Mouse (Mus musculus): ENCODE measurements around the gene Pmm2. TPM values are rescaled to one million over a fixed set of nuclear protein-coding genes. Genes with fewer than 3 reads are reported as not detected.

The Pmm2 gene
- 10 to 100 TPM; 36.5 to 39.0 TPM for total RNA-seq (2021)

DNA sequence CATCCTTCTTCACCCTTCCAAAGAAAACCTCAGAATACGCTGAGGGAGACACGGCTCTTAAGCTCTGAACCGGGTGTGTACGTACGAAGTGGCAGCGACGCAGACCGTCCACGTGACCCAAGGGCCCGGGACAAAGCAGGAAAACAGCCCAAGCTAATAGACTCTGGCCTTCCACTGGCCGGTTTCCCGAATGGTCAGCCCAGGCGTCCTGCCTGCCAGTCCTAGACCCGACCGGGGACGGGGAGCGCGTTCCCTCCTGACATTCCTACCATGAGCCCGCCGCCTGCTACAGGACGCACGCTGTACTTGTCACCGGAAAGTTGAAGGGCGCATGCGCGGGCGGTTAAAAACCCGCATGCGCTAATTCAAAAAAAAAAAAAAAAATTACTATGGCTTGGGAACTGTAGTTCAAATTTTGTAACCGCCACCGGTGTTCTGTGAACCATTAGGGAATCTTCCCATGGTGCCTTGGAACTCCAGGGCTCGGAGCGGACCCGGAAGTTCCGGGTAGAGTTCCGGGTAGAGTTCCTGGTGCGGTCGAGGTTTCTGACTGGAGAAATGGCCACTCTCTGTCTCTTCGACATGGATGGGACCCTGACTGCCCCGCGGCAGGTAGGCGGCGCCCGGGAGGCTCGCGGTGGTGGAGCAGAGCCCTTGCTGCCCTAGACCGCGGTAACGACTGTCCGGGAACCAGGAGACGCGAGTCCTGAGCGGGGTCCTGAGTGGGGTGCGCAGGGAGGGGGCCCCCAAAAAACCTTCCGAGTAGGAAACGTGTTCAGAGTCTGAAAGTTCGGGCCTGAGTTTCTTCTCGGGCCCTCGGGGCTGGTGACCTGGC is at the start of gene Pmm2, which contains the start of gene Tmem186:
TSS of gene Pmm2 (plus strand) at position 458 of the 835 bp plus-strand sequence.
TSS of gene Tmem186 (minus strand) at position 496 of the 835 bp plus-strand sequence.
- DNase-seq = peak; percentile 85

DNA sequence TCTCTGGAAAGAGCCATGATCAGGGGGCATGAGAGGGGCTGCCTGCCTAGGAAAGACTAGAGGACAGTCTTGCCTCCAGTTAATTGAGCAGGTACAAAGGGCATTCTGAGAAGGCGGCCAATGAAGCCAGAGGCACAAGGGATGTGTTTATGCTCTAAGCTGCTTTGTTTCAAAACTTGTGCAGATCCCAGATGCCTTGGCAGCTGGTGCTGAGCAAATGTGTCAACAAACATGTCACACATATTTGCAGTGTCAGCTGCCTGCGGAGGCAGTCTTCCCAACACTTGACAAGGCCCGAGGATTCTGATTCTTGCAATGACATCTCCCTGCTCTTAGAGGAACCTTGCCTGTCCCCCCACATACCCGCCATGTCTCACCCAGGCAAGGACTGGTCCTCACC is 42.1 kb upstream of the Pmm2 start:
- peak; percentile 14 for DNase-seq

DNA sequence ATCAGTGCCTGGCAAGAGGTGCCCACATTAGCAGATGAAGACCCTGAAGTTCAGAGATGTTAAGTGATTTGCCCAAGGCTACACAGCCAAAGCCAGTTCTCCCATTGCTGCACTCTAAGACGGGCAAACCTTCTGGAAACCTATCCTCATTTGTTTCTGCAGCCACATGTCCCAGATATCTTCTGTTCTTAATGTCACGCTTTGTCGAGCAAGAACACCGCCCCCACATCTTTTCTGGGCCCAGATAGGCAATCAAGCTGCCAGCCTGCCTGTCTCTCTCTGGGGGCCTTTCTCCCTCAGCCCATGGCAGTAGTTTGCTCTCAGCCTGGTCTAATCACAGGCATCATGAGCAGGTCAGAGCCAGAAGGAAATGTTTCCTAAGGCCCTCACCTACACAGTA is 41.1 kb upstream of the Pmm2 start:
- no peak for DNase-seq

DNA sequence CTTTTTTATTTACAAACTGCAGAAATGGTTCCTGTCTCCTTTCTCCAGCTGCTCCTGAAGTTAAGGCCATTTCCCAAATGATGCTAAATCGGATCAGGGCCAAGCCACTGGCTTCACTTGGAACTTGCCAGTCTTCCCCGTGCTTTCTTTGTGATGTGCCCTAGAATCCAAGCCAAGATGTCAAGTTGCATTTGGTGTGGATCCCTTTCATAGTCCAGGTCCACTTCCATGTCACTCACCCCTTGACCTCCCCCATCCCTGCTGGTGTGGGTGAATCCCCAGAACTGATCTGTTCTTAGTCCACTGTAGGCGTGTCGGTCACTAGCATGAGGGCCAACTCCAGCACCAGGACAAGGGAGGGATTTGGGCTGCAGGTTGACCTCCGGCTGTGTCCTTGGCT is 40.0 kb upstream of the Pmm2 start:
- no peak for DNase-seq

DNA sequence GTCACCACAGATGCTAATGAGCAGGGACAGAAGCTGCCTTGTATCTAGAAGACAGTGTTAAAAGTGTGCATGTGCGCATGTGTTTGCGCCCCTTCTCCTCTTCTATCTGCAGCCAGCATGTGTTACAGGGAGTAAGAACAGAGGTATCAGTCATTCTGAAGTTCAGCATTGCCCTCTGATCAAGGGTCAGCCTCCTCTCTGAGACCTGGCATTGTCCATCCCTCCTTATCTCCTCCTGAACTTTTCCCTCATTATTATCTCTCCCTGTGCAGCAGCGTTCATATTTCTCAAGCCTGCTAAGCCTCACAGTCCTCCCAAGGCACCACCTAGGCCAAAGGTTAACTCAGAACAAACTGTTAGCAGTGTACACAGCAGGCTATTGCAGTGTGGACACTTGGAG is 33.7 kb upstream of the Pmm2 start:
- no peak for DNase-seq

DNA sequence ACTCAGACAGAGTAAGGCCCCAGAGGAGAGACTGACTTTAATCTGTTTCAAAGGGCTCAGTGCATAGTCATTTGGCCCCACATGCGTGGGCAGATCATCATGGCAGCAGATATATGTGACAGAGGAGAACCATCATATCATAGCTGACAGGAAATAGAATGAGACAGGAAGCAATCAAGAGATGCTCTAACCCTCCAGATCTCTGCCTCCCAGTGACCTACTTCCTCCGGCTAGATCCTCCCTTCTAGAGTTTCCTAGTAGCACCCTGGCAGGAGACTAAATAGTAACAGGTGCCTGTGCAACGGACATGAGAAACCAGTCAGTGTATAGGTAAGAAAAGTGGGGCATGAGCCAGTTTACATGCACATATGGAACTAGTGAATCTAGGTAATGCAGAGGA is 27.1 kb upstream of the Pmm2 start:
- DNase-seq = no peak

DNA sequence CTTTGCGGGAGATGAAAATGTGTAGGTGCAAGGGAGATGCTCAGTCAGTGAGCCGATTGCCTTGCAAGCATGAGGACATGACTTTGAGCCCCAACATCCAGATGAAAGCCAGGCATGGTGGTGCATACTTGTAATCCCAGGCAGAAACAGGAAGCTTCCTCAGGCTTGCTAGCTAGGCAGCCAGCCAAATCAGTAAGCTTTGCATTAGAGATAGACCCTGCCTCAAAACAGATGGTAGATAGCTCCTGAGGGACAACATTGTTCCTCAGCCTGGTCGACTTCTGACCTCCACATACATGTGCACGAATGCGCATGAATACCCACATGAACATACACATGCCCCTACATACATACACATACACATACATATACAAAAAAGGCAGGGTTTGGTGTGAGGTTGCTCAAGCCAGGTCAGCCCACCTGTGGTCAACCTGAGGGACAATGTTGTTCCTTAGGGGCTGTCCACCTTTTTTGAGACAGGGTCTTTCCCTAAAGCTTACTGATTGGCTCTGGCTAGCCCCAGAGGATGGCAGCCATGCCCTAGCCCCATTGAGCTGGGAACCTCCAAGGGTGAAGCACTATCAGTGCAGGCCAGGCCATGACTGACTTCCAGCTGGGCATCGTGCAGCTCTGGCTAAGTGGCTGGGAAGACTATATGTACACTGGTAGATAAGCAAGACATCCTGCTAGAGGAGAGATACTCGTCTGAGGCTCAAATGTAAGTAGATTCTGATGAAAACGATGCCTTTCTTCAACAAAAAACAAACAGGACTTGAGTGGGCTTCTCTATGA is 25.1 kb upstream of the Pmm2 start:
- DNase-seq = no peak

DNA sequence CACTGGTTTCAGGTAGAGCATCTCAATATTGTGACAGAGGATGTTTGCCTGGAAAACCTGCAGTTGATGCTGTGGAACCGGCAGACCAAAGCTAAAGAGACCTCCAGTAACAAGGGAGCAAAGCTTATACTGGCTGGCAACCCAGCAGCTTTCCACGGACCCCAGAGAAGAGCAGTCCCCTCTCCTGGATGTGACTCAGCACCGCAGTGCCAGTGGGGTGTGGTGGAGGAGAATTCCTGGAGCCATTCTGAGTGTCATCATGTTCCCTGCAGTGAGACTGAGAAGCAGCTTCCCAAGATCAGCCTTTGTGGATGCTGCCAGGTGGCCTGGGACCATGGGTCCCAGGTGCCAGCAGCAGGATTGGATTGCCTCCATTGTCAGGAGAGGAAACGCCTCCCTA is 24.4 kb upstream of the Pmm2 start:
- no peak for DNase-seq

DNA sequence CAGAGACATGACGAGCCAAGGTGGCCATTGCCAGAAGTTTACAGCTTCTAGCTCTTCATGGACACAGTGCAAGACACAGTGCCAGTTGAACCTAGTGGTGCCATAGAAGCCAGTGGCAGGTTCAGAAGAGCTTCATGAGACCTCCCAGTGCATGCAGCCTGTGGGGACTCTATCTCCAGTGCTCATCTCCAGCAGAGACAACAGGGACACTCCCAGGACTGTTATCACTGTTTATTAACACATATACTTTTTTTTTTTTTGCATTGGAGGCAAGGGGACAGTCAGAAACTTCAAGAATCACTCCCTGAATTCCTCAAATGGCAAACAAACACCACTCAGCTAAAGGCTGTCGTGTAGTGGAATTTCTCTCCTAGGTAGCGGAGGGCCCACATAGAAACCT is 24.0 kb upstream of the Pmm2 start:
- no peak for DNase-seq

DNA sequence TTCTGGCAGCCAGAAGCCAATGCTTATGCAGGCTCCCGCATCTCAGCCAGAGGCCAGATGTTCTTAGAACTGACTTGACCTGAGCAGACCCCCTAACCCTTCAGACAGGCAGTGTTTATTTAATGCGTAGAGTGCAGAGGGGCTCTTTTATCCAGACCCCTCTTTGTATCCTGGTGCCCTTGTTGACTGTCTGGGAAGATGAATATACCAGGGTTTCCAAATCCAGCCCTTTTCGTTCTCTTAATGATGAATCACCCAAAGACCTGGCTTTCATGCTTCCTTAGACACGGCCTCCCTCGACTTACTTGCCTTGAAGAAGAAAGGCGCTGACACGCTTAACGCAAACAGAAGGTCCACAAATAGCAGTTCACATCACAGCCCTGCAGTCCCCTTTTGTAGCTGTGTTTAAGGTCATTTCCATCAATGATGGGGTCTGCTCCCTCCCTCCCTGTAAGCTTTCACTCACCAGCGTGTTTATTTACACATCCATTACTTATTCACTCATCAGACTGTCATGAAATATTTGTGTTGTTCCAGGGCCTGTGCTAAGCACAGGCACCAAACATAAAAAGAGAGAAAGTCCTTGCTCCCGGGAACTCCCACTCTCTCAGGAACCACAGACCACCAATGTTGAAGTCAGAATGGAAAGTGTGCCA is 17.7 kb upstream of the Pmm2 start:
- no peak for DNase-seq

DNA sequence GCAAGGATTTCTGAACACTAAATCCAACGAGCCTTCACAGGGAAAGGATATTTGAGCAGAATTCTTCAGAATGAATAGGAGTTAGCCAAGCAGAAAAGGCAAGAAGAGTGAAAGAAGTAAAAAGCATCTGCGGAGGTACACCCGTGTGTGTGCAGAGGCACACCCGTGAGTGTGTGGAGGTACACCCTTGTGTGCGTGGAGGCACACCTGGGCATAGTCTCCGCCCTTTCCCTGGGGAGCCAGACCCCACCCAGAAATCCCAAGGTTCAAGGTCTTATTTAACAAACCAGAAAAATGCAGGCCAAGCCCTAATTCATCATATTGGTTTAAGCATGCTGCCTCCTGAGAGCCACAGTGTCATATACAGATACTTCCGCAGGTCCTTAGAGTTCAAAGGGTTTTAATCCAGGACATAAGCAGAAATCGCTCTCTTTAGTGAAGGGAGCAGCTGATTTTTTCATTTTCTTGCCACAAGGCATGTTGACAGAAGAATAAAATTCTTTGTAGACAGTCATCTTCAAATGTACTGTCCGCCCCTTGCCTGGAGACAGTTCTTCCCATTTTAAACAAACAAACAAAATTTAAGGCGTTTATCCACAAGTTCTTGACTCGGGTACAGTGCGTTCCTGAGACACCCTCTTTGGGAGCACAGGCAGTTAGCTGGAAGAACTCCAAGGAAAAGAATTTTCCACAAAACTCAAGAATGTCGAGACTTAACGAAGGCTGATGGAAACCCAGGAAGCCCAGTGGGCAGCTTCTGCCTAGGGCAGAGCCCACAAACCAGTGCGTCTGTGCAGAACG is 17.0 kb upstream of the Pmm2 start:
- no peak for DNase-seq

DNA sequence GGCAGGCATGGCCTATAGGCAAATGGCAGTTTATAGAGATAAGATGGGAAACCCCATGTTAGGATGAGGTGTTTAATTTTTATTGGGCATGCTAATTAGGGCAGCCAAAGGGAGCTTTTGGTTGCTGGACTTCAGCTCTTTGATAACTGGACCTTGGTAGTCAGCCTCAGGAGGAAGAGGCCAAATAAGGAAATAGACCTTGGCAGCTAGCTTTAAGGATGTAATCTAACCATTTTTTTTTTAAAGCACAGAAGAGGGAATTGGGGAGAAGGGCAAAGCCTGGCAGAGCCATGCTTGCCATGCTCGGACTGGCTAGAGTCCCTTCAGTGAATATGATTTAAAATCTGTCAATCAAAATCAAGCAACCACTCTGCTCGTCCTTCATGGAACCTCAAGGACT is 7.1 kb upstream of the Pmm2 start:
- no peak for DNase-seq

DNA sequence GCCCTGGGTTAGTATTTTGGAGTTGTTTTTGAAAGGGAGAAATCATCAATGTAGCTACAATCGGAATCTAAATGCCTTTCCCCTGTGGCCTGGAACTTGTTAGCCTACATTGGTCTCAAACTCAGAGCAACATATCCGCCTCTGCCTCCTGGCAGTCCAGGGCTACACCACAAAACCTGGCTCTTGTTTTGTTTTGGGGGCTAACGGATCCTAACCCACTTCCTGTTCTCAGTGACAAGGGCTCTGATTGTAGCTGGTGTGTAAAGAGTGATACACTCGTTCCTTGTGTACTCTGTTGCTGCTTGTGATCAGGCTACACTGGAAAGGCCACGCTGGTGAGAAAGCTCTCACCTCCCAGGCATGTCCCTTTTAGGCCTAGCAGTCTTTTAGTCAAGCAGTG is 6.0 kb upstream of the Pmm2 start:
- no peak for DNase-seq

DNA sequence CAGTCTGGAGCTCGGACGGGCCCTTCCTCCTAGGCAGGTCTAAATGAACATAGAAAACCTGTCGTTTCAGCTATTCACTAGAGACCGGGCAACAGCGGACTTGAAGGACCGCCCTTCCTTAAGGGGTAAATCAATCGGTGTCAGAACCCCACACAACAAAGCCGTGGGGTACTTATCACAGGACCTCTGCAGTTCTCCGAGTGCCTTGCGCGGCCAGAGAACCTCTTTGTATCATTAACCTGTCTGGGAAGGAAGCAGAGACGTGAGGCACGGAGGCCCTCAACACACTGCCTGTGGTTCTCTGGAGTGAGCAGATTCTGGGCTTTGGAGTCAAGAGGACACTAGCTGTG is 632 bp upstream of the Pmm2 start:
- DNase-seq = no peak

DNA sequence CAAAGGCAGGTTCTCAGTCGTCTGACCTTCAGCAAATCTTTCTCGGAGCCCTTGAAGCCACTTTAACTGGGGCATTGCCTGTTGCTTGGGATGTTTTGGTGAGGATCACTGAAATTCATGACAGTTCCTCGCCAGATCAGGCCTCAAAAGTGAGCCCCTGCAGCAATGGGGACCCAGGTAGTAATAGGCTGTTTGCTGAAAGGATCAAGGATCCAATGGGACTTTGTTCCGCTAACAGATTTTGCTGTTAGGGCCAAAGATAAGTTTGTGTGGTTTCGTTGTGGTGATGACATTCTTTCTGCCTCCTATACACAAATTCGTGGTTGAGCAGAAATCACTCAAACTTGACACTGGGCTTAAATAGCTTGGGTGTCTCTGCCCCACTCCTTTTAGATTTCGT is 657 bp downstream of the Pmm2 start:
- no peak for DNase-seq

DNA sequence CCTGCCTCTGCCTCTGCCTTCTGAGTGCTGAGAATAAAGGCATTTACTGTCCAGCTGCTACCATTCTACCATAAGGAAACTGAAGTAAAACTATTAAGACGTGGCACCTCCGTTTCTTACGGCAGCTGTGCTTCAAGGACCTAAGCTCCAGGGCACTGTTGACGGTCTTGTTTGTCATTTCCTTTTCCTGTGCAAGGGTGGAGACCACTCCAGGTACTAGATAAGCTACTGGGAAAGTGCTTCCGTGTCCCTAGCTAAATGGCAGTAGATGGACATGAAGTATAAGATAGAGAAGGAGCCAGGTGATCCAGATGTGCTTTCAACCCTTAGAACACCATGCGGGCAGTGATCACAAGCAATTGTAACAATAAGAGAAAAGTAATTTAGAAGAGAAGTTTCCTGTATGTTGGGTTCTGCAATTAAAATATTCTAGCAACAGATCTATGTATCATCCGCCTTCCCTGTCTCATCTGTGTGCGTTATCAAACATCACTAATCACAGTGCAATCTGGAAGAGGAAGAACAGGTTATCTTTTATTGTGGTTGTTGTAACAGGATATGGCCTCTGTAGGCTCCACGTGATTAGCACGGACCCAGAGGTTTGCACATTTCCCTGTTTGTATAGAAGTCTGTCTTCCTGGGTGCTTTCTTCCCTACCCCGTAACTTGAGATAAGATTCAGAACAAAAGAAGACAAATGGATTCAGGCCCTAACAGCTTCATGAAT is 2.2 kb downstream of the Pmm2 start:
- no peak for DNase-seq

DNA sequence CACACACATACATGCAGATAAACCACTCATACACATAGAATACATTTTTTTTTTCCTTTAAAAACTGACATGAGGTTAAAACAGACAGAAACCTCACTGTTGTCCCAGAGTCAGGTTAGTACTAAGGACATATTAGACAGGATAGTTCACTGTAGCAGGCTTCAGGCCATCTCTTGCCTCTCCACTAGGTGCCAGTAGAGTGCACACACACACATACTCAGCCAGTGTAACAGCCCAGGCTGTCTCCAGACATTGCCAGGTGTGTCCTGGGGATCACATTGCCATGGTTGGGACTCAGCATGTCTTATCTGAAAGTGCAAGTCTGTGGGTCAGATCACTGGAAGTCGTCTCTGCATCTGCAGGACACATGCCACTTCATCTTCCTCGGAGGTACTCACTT is 6.4 kb downstream of the Pmm2 start:
- DNase-seq = peak; percentile 54

DNA sequence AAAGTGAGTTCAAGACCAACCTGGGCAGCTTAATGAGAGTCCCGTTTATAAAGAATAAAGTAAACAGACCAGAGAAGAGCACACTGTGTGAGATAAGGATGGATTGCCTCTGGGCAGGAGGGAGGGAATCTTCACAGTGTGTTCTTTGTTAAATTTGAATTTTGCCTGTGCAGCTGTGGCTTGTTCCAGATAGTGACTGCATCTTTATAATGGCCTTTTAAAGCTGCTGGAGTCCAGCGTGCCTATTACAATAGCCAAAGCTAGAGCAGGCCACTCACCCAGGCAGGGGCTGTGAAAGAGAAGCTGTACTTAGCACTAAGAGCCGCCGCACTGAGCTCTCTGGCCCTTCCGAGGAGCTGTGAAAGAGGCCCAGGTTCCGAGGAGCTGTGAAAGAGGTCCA is 8.1 kb downstream of the Pmm2 start:
- DNase-seq = no peak

DNA sequence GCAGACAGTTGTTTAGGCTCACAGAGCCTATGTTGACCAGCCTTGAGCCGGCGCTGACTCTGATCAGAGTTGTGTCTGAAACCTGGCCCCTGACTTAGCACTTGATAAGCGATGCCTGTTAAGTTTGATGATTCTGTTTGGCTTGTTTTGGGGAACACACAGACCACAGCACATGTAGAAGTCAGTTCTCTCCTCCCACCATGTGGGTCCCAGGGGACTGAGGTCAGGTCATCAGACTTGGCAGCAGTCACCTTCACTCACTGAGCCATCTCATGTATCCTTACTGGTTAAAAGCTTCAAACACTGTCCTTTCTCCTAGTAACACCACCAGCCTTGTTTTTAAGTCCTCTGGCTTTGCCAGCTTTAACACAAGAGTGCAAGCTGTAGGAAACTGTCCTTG is 12.5 kb downstream of the Pmm2 start:
- no peak for DNase-seq

DNA sequence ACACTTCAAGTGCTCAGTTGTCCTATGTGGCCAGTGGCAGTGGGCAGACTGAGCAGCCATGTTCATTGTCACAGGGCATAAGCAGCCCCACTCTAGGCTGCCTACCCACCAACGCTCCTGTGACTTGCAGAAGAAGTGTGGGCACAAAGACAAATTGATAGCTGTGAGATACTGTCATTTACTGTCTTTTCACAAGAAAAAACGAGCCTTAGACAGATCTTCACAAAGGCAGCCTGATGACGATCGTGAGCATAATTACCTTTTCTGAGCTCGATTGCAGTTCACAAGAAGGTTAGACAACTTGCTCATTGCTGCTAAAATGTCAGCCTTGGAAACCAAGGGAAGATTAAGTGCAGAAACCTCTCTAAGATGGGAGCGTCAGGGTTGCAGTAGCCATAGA is 17.6 kb downstream of the Pmm2 start:
- DNase-seq = no peak

DNA sequence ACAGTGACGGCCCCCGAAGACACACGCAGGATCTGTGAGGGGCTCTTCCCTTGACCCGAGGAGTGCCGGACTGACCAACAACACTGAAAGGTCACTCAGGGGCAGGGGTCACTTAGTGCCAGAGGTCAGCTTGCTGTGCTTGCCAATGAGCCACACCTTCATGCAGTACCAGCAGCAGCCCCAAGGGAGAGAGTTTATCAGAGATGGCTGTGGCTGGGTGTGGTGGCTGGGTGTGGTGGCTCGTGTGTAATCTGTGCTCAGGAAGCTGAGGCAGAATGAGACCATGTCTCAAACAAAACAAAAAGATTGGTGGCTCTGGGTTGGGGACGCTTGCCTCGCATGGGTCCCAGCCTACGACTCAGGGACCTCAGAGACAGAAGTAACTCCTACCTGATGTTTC is 18.1 kb downstream of the Pmm2 start:
- no peak for DNase-seq

DNA sequence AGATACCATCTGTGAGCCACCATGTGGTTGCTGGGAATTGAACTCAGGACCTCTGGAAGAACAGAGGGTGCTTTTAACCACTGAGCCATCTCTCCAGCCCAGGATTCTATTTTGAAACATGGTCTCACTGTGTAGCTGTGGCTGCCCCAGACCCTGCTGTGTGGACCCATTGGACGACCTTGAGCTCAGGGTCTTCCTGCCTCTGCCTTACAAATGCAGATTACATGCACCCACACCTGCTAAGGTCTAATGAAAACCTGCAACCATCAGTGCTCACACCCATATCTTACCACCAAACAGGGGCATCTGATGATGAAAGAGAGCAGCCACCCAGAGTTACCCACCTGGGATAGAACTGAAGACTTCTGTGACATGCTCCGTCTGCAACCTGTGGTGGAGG is 18.8 kb downstream of the Pmm2 start:
- no peak for DNase-seq
